Mouse (Mus musculus): ENCODE results near the gene Alpl.

Alpl gene

GRCm38 (mm10) chr4:137795611-137796557 lies at the start of gene Alpl:
Gene Alpl (minus strand): TSS chr4:137796384.
- DNase-seq, result peak; percentile 62 to 71

GRCm38 (mm10) chr4:137844656-137845055 lies 48.5 kb upstream of the Alpl start:
- peak; percentile 85 to 89 for DNase-seq

GRCm38 (mm10) chr4:137839452-137839851 lies 43.3 kb upstream of the Alpl start:
- no peak for DNase-seq

GRCm38 (mm10) chr4:137838791-137839190 lies 42.6 kb upstream of the Alpl start:
- DNase-seq, result no peak

- peak; percentile 21 to 31 for DNase-seq
These were observed 41.6 kb upstream of the Alpl start for GRCm38 (mm10) chr4:137837792-137838191.

GRCm38 (mm10) chr4:137836741-137837140 lies 40.6 kb upstream of the Alpl start:
- DNase-seq, result no peak

- DNase-seq, result peak; percentile 86 to 93
These were observed 39.6 kb upstream of the Alpl start for GRCm38 (mm10) chr4:137835624-137836337.

- no peak for DNase-seq
These were observed 35.4 kb upstream of the Alpl start for GRCm38 (mm10) chr4:137831598-137831997.

- no peak for DNase-seq
These were observed 34.2 kb upstream of the Alpl start for GRCm38 (mm10) chr4:137830380-137830779.

- no peak for DNase-seq
These were observed 28.7 kb upstream of the Alpl start for GRCm38 (mm10) chr4:137824881-137825280.

GRCm38 (mm10) chr4:137823542-137823941 lies 27.4 kb upstream of the Alpl start:
- no peak for DNase-seq

- DNase-seq, result no peak
These were observed 26.4 kb upstream of the Alpl start for GRCm38 (mm10) chr4:137822537-137822936.

GRCm38 (mm10) chr4:137820721-137821120 lies 24.5 kb upstream of the Alpl start:
- DNase-seq, result no peak

GRCm38 (mm10) chr4:137819487-137819886 lies 23.3 kb upstream of the Alpl start:
- DNase-seq, result no peak

- no peak for DNase-seq
These were observed 22.2 kb upstream of the Alpl start for GRCm38 (mm10) chr4:137818341-137818740.

- no peak for DNase-seq
These were observed 20.0 kb upstream of the Alpl start for GRCm38 (mm10) chr4:137816216-137816615.

- no peak for DNase-seq
These were observed 19.3 kb upstream of the Alpl start for GRCm38 (mm10) chr4:137815473-137815872.

- DNase-seq, result no peak
These were observed 18.0 kb upstream of the Alpl start for GRCm38 (mm10) chr4:137814140-137814539.

- no peak for DNase-seq
These were observed 16.9 kb upstream of the Alpl start for GRCm38 (mm10) chr4:137812946-137813708.

GRCm38 (mm10) chr4:137809999-137810398 lies 13.8 kb upstream of the Alpl start:
- DNase-seq, result no peak

GRCm38 (mm10) chr4:137807301-137807851 lies 11.2 kb upstream of the Alpl start:
- peak; percentile 28 to 41 for DNase-seq

GRCm38 (mm10) chr4:137801196-137801595 lies 5.0 kb upstream of the Alpl start:
- DNase-seq, result no peak

- DNase-seq, result no peak
These were observed 4.1 kb upstream of the Alpl start for GRCm38 (mm10) chr4:137800324-137800723.

Data from cerebellum, postnatal 36 days (tissue).